Mouse (Mus musculus) brain, embryonic 14.5 days (tissue): ENCODE data around the gene Ankrd13d. TPM values are rescaled to one million over a fixed set of nuclear protein-coding genes. Genes with fewer than 3 reads are reported as not detected.

Experiments
- DNase-seq: peaks from one replicate; pipeline ENCODE4 v3.0.0-alpha.2; 2011; ENCODE audit warnings: low read depth
- CTCF ChIP-seq: fragments of 200-500 bp; IDR thresholded peaks from 2 replicates; pipeline ENCODE4 v1.5.1; 2012; ENCODE audit warnings: inconsistent platforms, mild to moderate bottlenecking, moderate library complexity, borderline replicate concordance; ENCODE audit not compliant: insufficient read depth, insufficient read length; ENCODE audit errors: extremely low read depth
- POLR2A ChIP-seq: fragments of 200-500 bp; IDR thresholded peaks from 2 replicates; pipeline ENCODE4 v1.6.1; 2012; ENCODE audit warnings: mild to moderate bottlenecking, inconsistent platforms, borderline replicate concordance; ENCODE audit not compliant: poor library complexity, insufficient read depth, insufficient read length, severe bottlenecking; ENCODE audit errors: extremely low read depth
- polyA plus RNA-seq: library from polyadenylated mRNA; depleted of rRNA; stranded (reverse); fragments of >200 nt; gene quantifications from 2 replicates; pipeline ENCODE4 v1.2.3, GENCODE M21; 2012

Gene Ankrd13d
- polyA plus RNA-seq, 1 experiment, result 54.2 TPM

GRCm38 (mm10) chr19:4279487-4279886 lies 3.5 kb downstream of the Ankrd13d start:
- DNase-seq, result no peak
- TF ChIP-seq POLR2A, result no peak
- TF ChIP-seq CTCF, result no peak; the same call in 1 of the 2 replicates

GRCm38 (mm10) chr19:4270972-4271371 lies 12.0 kb downstream of the Ankrd13d start:
- TF ChIP-seq CTCF, result no peak
- no peak for TF ChIP-seq POLR2A
- no peak for DNase-seq

DNA sequence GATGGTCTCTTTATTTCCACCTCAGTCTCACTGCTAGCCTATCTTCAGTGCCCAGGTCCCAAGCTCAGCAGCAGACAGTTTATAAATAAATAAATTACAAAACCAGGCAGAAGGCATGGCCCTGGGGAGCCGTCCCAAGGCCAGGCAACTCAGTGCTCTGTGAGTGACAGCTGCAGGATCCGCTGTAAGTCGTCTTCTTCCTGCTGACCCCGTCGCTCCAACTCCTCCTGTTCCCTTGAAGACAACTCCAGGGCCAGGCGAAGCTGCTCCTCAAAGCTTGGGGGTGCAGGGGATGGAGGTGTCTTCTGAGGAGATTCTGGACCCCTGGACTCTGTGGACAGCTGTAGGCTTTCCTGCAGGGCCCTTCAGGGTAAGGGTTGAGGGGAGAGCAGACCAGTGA lies 12.8 kb downstream of the Ankrd13d start:
- no peak for DNase-seq
- TF ChIP-seq POLR2A (no peak), CTCF (no peak)

GRCm38 (mm10) chr19:4268566-4269361 lies 14.2 kb downstream of the Ankrd13d start, which contains the start of gene Ssh3:
Gene Ssh3 (minus strand): TSS chr19:4269180.
- peak; percentile 24 for DNase-seq

DNA sequence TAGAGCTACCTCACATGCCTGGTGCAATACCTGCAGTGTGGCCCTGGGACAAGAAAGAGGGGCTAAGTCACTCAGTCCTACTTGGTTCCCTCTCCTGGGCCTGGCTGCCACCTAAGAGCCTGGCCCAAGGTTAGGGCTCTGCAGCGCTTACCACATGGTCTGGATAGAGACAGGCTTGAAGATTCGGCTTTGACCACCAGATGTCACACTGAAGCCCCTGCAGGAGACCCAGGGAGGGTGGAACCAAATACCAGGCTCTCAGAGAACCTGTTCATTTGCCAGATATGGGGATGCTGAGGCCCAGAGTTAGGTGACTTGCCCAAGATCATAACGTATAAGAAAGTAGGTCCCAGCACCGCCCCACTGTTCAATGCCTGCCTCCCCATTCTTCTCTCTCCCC lies 17.0 kb downstream of the Ankrd13d start:
- 0 out of 2 replicates have a peak, but pooled peaks have one; percentile 6 for TF ChIP-seq CTCF
- TF ChIP-seq POLR2A, result no peak
- no peak for DNase-seq

More at GRCm38 (mm10) chr19:4268566-4269361, 14.2 kb downstream of the Ankrd13d start, which contains the start of gene Ssh3:
- no peak for TF ChIP-seq POLR2A
- TF ChIP-seq CTCF, result no peak

- TF ChIP-seq CTCF (no peak), POLR2A (no peak)
- no peak for DNase-seq
Observed at GRCm38 (mm10) chr19:4264171-4264780, 18.7 kb downstream of the Ankrd13d start.

- TF ChIP-seq POLR2A (no peak), CTCF (no peak)
- no peak for DNase-seq
Observed at GRCm38 (mm10) chr19:4263702-4264101, 19.2 kb downstream of the Ankrd13d start.

GRCm38 (mm10) chr19:4262756-4263155 lies 20.2 kb downstream of the Ankrd13d start:
- TF ChIP-seq POLR2A (no peak), CTCF (no peak)
- DNase-seq, result no peak

GRCm38 (mm10) chr19:4261038-4261698 lies 21.8 kb downstream of the Ankrd13d start:
- TF ChIP-seq POLR2A (no peak), CTCF (peak; percentile 26; the same call in 1 of the 2 replicates)
- peak; percentile 14 for DNase-seq

DNA sequence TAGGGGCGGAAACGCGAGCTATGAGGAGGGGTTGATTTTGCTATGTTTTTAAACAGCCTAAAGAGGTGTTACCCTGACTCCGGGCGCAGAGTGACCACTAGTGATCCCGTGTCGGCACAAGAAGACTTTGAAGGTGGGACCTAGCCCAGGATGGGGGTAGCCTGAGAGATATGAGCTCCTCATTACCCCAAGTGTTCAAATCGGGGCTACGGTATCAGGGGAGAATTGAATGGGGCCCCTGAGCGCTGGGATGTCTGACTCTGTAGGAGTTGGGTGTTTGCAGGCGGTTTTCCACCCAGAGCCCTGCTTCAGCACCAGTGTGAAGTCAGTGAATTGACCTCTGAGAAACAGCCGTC lies 25.1 kb downstream of the Ankrd13d start:
- no peak for DNase-seq
- no peak for TF ChIP-seq CTCF
- no peak for TF ChIP-seq POLR2A

DNA sequence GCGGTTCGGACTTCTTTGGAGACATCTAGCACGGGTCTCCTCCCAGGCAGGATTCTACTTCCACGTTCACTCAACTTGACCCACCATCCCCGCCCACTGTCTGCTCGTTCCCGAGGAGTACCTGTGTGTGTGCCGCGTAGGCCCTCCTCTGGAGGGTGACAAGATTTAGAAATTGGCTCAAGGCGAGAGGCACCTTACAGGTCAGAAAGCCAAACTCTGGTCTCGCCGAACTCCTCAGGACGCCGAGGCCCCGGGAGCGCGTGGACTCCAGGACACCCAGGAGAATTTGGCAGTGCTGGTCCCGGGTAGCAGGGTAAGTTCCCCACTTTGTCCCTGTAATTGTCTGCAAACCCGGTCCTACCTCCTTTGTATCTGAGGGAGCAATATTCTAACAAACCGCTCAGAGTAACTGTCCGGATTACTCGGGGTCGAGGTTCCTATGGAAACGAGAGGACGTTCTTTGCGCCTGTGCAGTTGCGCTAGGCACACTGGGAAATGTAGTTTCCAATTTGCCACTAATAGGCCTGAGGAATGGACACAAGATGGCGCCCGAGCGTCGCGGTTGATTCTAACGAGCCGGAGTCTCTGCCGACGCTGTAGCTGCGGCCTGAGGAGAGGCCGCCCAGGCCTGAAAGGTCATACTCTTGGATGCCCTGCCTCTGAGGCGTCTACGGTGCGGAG lies 25.6 kb downstream of the Ankrd13d start:
- DNase-seq, result peak; percentile 97
- TF ChIP-seq POLR2A (peak; percentile 10; the same call in 1 of the 2 replicates), CTCF (peak; percentile 94)
